22 mouse cellular contexts compared by ENCODE assay signal in the genomic region with DNA sequence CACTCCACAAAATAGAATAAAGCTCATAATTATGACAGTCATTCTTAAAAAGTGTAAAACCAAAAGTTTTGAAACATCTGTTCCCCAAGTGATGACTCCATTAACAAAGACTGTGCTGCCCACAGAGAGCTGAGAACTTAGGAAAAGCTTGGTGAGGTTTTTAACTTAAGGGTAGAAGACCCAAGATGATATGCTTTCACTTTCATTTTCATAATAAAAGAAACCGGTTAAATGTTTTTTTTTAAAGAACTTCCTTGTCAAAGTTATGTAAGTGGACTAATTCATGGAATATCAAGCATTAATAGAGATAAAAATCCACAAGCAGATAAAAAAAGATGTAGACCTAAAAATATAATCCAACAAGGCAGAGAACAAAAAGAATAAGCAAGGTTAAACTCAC.
DNase-seq lines count a peak whose midpoint lies in the region; ATAC-seq and TF ChIP-seq lines count a peak whose summit lies in the region.
"Had no signal": no experiment of that assay in that cellular context is flagged by ENCODE, and none has a peak within 500 bp of the region (broad histone marks: within the 10 kb centered on the region; RNA-seq: fewer than 3 reads in every experiment).

No protein-coding gene starts in this region.

- H3K27me3 ChIP-seq in hindbrain, postnatal 0 days (ENCODE audit: insufficient read depth, low read length): no peaks in the 10 kb centered on the region
- no peaks in the 10 kb centered on the region for H3K27me3 ChIP-seq in neural tube, embryonic 15.5 days (replicated peaks)
- H3K27me3 ChIP-seq: heart, embryonic 13.5 days; neural tube, embryonic 13.5 days had no signal

- no peak overlapping the region for H3K4me2 ChIP-seq in hindbrain, postnatal 0 days (ENCODE audit: low read depth, low read length)
- no peak overlapping the region for H3K4me2 ChIP-seq in neural tube, embryonic 15.5 days
- H3K4me2 ChIP-seq: heart, embryonic 13.5 days; midbrain, embryonic 11.5 days; neural tube, embryonic 13.5 days had no signal

- 65% methylated on average over 1 of the region's 1 CpGs for WGBS in hindbrain, postnatal 0 days
- 72% methylated on average over 1 of the region's 1 CpGs for WGBS in neural tube, embryonic 15.5 days

- peak; percentile 38; the same call in 1 of the 2 replicates for ATAC-seq in megakaryocyte, adult 5-6 weeks (ENCODE audit: poor library complexity, severe bottlenecking)
- no peak for ATAC-seq in hindbrain, postnatal 0 days
- no peak for ATAC-seq in neural tube, embryonic 15.5 days (ENCODE audit: low FRiP score)
- ATAC-seq: forebrain, postnatal 0 days; hindbrain, embryonic 16.5 days had no signal

- no peaks in the 10 kb centered on the region for H3K4me1 ChIP-seq in hindbrain, postnatal 0 days (ENCODE audit: insufficient read depth, low read length)
- H3K4me1 ChIP-seq in neural tube, embryonic 15.5 days: no peaks in the 10 kb centered on the region
- H3K4me1 ChIP-seq: heart, embryonic 13.5 days; neural tube, embryonic 13.5 days had no signal

- DNase-seq in 3T3-L1 (ENCODE audit: low read depth, low spot score): peak; percentile 44
- peak; percentile 63 for DNase-seq in A20 (ENCODE audit: low read depth, low spot score)
- peak; percentile 52 for DNase-seq in Muller cell, postnatal 12 days (ENCODE audit: inconsistent ontology term)
- no peak for DNase-seq in hindbrain, postnatal 0 days (ENCODE audit: low spot score)
- no peak for DNase-seq in kidney, adult 8-10 months
- DNase-seq: cerebellum, postnatal 14 days; embryo, embryonic 11 days; forebrain, postnatal 0 days; heart, postnatal 36 days; kidney, adult 18-20 months; kidney, postnatal 14 days; layer of hippocampus, postnatal 36 days; lung, adult 18-20 months; lung, postnatal 36 days; thymus, postnatal 25 days had no signal

- no peak overlapping the region for H3K4me3 ChIP-seq in hindbrain, postnatal 0 days (ENCODE audit: low read length)
- no peak overlapping the region for H3K4me3 ChIP-seq in neural tube, embryonic 15.5 days (replicated peaks)
- H3K4me3 ChIP-seq: heart, embryonic 13.5 days; layer of hippocampus, adult 2 months; neural tube, embryonic 13.5 days had no signal

- H3K9me3 ChIP-seq in hindbrain, postnatal 0 days (ENCODE audit: low read length): no peaks in the 10 kb centered on the region
- H3K9me3 ChIP-seq in neural tube, embryonic 15.5 days (replicated peaks): no peaks in the 10 kb centered on the region
- H3K9me3 ChIP-seq: heart, embryonic 13.5 days; neural tube, embryonic 13.5 days had no signal

- H3K27ac ChIP-seq in hindbrain, postnatal 0 days: no peak overlapping the region
- no peak overlapping the region for H3K27ac ChIP-seq in neural tube, embryonic 15.5 days (replicated peaks)
- H3K27ac ChIP-seq: heart, embryonic 13.5 days; layer of hippocampus, adult 2 months; neural tube, embryonic 13.5 days had no signal

- TF ChIP-seq CTCF in hindbrain, postnatal 0 days (IDR thresholded peaks at IDR 0.05; ENCODE audit: low read depth): no peak

- no peak overlapping the region for H3K9ac ChIP-seq in hindbrain, postnatal 0 days (replicated peaks; ENCODE audit: low read length)
- no peak overlapping the region for H3K9ac ChIP-seq in neural tube, embryonic 15.5 days (replicated peaks)
- H3K9ac ChIP-seq: forebrain, postnatal 0 days; heart, embryonic 13.5 days; neural tube, embryonic 13.5 days had no signal

- H3K36me3 ChIP-seq in hindbrain, postnatal 0 days (ENCODE audit: insufficient read depth, low read length): no peaks in the 10 kb centered on the region
- no peaks in the 10 kb centered on the region for H3K36me3 ChIP-seq in neural tube, embryonic 15.5 days
- H3K36me3 ChIP-seq: heart, embryonic 13.5 days; neural tube, embryonic 13.5 days had no signal

Comparison
In these comparisons a context has a peak if more than half of its experiments do, and no peak if none do; other contexts are left out.
1. DNase-seq: peak in 3T3-L1 (single experiment), A20 (single experiment) and Muller cell, postnatal 12 days (single experiment); none in hindbrain, postnatal 0 days (single experiment) and kidney, adult 8-10 months (0 of 2).